Mouse (Mus musculus): ENCODE results near the gene Akr1c14.
"Not testable (repeated sequence)": the region's sequence is repeated elsewhere in the genome, so short reads cannot be mapped to it uniquely, and the experiment has no call there.

Akr1c14 gene

DNA sequence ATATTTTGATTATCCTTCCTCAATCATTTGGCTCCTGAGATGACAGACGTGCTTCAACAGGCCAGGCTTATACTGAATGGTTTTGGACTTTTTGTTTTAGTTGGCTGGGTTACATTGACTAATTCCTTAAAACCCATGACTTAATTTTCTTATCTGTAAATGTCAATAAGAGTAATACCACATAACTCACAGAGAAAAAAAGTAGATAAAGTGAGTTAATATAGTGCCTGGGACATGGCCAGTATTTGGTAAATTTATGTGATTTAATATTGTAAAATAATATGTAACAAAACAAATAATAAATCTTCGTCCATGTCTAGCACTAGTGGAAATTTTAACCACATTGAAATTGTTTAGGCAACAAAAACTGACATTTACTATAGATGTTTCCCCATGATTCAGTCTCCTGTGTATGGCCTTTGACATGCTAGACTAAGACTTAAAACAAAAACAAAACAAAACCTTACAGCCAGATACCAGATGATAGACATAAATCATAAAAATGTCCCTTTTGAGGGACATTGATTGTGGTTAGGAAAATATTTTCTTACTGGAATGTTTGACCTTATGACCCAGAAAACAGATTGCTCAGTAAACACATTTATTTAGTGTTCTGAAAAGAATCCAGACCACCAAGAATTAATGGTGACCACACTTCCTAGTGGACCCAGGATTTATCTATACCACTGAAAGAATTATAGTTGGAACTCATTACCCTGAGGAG lies 70.5 kb downstream of the Akr1c14 start:
- in situ Hi-C loops (cut with MboI, MseI): loop anchor here in 1 of 2 experiments (25.0 kb wide), 2 partner anchors 468 to 1843 kb away; no protein-coding TSS in a partner anchor

DNA sequence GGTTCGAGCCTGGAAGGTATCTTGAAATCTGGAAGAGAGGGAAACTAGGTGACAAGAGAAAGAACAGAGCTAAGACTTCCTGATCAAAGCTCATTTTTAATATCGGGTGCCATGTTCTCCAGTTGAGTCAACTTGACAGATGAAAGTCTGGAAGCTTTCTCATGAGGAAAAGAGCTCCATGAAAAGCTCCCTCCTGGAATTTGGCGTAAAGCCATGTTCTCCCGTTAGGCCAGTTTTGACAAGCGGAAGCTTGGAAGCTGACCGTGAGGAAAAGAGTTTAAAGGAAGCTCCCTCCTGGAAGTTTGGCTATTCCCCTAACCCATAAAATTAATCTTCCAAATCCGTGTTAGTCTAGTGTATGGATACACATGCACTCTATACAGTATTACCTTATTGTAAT lies 74.3 kb downstream of the Akr1c14 start:
- in situ Hi-C loops (cut with MboI, MseI): loop anchor here in 1 of 2 experiments (25.0 kb wide), 2 partner anchors 464 to 1839 kb away; no protein-coding TSS in a partner anchor

DNA sequence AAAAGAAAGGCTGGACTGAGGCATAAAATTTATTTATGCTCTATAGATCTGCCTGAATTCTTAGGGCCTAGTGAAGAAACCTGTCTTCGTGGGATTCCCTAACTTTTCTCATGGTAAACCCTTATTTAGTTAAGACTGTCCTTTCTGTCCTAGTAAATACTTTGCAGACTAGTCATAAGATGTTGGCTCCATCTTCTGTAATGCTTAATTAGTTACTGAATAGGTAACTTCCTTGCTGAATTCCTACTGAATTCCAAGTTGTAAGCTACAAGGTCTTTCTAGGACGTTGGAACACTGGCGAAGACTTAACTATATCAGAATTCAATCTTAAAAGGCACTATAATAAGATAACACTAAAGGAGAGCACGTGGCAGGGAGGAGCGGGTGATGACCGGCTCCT lies 75.7 kb downstream of the Akr1c14 start:
- in situ Hi-C loops (cut with MboI, MseI): loop anchor here in 1 of 2 experiments (25.0 kb wide), 2 partner anchors 463 to 1838 kb away; no protein-coding TSS in a partner anchor

DNA sequence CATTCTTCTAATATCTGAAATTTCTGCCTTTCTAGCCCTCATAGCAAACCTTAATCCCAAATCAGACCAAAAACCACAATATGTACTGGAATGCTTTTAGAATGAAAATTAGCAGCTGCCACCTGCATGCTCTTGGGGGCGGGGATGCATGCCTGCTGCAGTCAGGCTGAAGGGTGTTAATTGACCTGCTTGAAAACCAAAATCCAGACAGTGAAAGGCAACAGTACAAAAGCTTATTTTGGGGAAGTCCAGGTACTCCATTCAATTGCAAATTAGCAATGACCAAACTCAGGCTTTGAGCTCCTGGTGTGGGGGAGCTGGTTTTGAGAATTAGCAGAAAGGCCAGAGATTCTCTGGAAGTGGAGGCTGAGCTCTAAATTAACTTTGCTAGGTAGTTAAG lies 77.0 kb downstream of the Akr1c14 start:
- in situ Hi-C loops (cut with MboI, MseI): not testable (repeated sequence)

GRCm38 (mm10) chr13:4129100-4129499 lies 80.3 kb downstream of the Akr1c14 start:
- in situ Hi-C loops (cut with MboI, MseI): no loop called here

DNA sequence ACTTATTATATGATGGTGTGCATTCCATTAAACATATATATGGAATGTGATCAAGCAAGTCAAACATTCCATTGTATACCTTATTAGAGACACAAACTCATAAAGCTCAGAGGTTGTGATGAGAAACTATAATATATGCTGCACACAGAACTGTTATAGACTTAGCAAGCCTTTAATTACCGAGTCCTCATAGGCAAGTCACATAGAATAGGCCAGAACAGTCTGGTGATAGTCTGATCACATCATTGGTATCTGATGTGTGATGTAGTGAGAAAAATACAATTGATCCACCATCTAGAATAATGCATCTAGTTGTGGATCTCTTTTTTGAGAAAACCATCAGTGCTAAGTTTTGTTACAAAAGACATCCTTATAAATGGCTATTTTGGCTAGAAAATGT lies 82.5 kb downstream of the Akr1c14 start:
- in situ Hi-C loops (cut with MboI, MseI): loop anchor here in 1 of 2 experiments (5.0 kb wide), 1 partner anchor 156 kb away; no protein-coding TSS in a partner anchor

DNA sequence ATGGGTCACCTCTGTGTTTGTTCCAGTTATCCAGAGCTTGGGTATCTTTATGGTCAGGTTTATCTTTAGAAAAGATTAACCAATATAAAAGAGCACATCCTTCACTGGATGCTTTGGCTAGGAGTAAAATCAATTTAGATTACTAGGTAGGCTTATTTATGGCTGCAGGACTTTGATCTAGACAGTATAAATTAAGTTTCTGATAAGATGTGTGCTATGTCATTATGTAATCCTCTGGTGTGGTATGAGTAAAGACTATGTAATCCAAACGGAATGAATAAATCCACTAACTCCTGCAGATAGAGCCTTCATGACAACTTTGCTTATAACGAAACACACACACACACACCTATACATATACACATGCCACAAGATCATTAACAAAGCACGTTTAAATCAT lies 82.9 kb downstream of the Akr1c14 start:
- in situ Hi-C loops (cut with MboI, MseI): loop anchor here in 1 of 2 experiments (5.0 kb wide), 1 partner anchor 156 kb away; no protein-coding TSS in a partner anchor

DNA sequence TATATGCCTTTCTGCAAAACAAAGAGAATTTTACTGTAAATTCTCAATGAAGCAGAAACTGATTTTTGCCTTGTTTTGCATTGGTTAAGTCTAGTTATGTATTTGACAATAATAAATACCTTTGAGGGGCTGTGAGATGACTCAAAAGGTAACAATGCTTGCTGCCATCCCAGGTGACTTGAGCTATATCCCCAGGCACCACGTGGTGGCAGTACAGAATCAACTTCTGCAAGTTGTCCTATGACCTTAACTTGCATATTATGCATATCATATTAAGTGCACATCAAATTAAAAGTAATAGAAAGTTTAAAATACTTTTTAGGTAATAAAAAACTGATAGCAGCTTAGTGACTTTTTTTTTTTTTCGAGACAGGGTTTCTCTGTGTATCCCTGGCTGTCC lies 84.3 kb downstream of the Akr1c14 start:
- in situ Hi-C loops (cut with MboI, MseI): loop anchor here in 1 of 2 experiments (5.0 kb wide), 1 partner anchor 154 kb away; no protein-coding TSS in a partner anchor
